Mouse (Mus musculus): ENCODE results near the gene Kcnk1.

- TF ChIP-seq EP300 (optimal IDR thresholded peaks at IDR 0.05) (no peak), CTCF (IDR thresholded peaks at IDR 0.05; ENCODE audit: low read depth) (no peak)
These were observed 9.6 kb upstream of the Kcnk1 start for GRCm38 (mm10) chr8:125985364-125985763.
